Mouse (Mus musculus): Measurements from ENCODE around the gene Dnmt3c.
"Not testable (repeated sequence)": the region's sequence is repeated elsewhere in the genome, so short reads cannot be mapped to it uniquely, and the experiment has no call there.

The Dnmt3c gene

DNA sequence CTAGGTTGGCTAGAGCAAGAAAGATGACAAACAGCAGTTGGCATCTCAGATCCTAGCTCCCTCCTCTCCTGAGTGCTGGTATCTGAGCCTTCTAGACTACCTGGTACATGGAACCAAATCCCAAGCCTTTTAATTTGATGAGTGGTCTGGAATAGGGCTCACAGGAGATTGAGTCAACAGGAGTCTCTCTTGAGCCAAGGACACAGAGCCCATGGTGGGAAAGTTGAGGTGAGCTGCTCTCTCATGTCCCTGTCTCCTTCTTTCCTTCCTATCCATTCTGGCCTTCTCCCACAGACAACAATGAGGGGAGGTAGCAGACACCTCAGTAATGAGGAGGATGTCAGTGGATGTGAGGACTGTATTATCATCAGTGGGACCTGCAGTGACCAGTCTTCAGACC is at the start of gene Dnmt3c:
Dnmt3c (plus strand) TSS at position 301 of the 400 bp plus-strand sequence.
- DNase-seq, result no peak

DNA sequence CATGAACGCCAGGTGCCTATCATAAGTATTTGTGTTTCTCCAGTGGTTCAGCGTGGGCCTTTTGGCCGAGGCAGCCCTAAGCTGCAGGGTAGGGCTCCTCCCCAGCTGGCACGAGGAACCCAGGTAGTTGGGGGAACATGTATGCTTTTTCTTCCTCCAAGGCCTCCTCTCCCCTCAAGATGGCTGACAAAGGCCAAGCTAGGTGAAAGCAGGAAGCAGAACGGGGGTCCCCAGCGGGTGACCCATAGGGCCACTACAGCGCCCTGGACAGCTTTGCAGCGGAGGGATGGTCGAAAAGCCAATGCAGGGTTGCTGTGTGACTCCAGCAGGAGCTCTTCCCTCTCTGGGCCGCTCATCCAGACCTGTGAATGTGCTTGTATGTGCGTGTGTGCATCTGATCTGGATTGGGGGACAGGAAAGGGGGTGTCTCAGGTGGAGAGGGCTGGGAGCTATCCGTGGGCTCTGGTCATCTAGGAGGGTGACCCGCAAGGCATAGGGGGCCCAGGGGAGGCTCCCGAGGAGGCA is 47.6 kb upstream of the Dnmt3c start:
- no peak for DNase-seq

DNA sequence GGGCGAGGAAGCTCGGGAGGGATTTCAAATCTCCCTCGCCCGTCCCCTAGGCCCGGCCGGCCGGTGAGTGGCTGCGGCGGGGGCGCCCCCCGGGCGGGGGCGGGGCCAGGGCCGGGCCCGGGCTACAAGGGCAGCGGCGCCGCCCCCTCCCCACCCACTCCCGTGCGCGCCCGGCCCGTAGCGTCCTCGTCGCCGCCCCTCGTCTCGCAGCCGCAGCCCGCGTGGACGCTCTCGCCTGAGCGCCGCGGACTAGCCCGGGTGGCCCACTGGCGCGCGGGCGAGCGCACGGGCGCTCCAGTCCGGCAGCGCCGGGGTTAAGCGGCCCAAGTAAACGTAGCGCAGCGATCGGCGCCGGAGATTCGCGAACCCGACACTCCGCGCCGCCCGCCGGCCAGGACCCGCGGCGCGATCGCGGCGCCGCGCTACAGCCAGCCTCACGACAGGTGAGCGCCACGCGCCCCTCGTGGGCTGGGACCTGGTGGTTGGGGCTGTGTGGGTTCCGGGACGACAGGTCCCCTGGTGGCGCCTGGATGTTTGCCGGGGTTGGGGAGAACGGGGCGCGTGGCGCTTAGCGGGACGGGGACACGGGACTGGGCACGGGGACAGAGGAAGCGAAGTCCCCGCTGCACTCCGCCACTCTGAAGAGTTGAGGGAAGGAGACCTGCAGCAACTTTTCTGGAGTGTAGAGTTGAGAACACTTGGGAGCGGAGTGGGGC is 47.0 kb upstream of the Dnmt3c start, which contains the start of gene Dnmt3b:
Dnmt3b (plus strand) TSS at position 153 of the 716 bp plus-strand sequence.
- peak; percentile 61 for DNase-seq

DNA sequence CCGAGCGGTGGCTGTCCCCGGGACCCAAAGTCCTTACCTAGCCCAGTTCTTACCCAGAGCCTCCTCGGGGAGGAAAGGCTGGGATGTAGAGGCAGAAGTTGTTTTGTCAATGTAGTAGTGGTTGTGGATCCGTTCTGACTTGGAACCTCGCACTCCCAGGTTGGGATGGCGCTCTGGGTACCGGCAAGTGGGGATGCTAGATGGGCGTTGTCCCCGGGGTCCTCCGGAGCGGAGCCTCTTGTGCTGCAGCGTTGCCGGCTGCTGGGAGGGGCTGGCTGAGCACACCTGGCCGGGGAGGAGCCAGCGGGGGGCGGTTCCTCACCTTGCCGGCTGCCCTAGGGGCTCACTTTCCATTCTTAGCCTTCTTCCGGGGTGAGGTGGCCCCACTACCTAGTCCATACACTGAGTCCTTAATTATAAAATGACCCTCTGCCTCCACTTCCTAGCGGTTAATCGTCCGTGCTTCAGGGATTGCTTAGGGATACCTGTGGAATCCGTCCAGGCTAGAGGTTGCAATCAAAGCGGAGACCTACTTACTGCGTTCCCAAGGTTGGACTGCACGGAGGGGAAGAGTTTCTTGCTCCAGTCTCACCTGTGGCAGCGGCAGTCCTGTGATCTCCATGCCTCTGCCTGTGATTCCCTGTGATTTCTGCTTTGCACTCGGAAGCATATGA is 46.3 kb upstream of the Dnmt3c start:
- peak; percentile 19 for DNase-seq

DNA sequence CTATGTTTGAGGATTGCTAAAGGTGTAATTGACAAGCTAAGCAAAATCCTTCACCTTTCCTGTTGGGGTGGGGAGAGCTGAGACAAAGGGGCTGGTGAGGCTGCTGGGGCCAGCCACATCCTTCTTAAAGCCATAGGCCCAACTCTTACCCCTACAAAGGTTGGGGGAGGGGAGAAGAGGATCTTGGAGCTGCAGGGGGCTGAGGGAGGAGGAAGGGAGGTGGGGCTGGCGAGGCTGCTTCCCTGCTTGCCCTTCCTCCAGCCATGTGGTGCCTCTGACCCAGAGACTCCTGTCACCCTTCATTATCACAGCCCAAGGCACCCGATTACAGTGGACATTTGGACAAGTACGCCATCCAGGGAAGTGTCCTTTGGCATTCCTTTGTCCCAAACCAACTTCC is 44.8 kb upstream of the Dnmt3c start:
- no peak for DNase-seq

DNA sequence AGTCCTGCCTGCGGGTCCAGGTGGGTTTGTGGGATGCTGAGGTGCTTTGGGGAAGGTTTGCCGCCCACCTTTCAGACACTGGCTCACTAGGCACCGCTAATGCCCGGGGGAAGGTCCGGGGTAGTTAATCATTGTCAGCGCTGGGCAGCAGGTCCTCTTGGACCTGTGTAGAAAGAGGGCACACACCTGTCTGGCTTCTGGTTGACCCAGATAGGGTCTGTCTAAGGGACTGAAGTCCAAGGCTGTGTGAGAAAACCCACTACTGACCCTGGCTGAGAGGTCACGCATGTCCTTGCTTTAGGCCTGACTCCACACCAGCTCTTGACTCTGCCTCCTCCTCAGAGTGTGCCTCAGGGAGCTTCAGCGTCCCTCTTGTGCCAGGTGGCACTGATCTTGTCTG is 38.8 kb upstream of the Dnmt3c start:
- DNase-seq, result not testable (repeated sequence)

DNA sequence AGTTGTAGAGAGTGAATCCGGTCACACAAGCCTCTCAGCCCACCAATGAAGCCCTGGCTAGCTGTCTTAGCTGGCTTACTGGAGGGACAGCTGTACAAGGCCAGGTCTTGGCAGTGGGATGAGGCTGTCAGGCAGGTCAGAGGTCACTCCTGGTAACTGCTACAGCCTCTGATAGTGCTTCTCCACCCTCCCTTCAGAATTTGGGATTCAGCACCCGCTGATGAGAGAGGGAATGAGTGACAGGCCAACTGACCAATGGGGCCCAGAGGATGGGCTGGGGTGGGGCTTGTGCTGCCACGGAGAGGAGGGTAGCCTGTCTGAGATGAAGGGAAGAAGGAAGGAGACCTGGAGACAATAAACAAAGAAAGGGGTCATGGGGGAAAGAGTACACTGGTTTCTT is 35.8 kb upstream of the Dnmt3c start:
- no peak for DNase-seq

DNA sequence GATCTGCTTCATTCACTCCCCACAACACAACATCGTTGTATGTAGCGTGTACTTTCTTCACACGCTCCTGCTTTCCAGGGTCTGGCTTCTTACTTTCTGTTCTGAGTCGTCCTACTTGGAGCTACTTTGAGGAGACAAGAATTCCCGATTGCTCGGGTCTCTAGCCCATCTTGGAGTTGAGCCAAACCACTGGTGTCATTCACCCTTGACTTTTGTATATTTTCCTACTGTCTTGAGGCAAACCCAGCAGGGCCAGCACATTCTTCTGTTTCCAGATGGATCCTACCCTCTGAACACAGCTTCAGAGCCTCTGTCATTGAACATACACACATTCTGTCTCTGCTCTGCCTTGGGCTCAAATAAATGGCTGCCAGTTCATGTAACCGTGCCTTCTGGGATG is 31.1 kb upstream of the Dnmt3c start:
- DNase-seq, result no peak

DNA sequence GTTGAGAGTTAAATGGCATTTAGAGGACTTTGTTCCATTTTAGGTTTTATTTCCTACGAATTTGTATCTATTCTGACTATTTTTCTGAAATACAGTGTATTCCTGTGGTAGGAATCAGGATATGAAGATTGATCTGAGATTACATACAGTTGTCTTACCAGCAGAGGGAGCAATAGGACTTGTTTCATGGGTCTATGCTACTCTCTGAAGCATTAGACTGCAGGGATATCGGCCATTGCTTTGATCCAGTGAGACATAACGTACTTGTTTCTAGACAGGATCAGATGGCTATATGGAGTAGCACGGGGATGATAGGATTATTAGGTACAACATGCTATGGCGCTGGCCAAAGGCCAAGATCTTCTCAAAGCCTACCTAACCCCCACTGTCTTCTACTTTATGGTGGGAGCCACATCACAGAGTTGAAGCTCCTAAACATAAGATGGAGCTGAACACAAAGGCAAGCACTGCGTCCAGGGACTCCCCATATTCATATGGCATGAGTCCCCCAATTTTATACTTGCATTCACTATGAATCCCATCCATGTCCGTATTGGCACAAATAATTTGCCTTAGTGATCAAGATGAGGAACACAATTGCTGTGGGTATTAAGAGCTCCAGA is 27.6 kb upstream of the Dnmt3c start:
- peak; percentile 13 for DNase-seq

DNA sequence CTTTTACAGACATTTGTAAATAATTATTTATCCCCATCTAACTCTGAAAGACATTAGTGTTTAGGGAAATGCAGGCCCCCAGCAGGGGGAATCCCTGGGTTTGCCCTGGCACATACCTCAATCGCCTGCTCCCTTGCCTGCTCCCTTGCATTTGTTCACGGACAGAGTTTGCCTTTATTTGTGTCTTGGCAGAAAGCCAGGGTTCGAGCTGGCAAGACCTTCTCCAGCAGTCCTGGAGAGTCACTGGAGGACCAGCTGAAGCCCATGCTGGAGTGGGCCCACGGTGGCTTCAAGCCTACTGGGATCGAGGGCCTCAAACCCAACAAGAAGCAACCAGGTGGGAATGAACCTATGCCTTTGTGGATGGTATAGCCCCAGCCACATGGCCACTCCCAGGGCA is 26.3 kb upstream of the Dnmt3c start:
- no peak for DNase-seq

DNA sequence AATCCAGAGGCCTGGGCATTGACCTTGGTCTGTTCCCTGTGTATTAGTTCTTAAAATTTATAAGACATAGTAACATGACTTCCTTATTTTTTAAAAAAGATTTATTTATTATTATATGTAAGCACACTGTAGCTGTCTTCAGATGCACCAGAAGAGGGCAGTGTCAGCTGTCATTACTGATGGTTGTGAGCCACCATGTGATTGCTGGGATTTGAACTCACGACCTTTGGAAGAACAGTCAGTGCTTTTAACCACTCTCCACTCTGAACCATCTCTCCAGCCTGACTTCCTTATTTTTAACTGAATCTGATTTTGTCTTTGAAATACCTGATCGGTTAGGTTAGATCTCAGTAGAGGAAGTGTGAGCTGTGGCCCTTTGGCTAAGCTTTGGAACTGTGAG is 23.8 kb upstream of the Dnmt3c start:
- no peak for DNase-seq

DNA sequence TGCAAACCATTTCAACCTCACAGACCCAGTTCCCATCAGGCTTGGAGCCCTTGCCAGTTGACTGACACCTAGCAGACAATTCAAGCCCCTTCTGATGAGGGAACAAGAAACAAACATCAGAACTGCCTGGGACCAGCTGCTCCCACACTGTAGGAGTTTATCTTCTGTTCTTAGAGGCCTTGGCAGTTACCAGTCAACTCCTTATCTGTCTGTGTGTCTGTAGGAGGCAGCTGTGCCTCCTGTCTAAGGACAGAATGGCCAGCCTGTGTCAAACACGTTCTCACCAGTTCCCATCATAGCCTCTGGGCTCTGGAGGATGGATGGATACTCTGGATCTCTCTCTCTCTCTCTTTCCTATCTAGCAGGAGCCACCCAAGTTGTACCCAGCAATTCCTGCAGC is 21.1 kb upstream of the Dnmt3c start:
- DNase-seq, result not testable (repeated sequence)

DNA sequence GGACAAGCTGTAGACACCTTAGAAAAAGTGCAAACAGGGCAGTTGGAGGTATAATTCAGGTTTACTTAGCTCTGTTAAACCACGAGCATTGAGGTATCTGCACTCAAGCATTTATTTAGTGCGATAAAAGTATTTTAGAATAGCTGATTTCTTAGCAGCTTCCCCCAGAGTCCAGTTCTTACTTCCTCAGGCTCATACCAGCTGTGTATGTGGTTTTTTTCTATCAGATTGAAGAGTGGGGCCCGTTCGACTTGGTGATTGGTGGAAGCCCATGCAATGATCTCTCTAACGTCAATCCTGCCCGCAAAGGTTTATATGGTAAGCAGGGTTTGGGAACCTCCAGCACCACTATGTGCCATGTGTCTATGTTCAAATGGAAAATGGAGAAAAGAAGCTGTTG is 19.5 kb upstream of the Dnmt3c start:
- DNase-seq, result no peak

DNA sequence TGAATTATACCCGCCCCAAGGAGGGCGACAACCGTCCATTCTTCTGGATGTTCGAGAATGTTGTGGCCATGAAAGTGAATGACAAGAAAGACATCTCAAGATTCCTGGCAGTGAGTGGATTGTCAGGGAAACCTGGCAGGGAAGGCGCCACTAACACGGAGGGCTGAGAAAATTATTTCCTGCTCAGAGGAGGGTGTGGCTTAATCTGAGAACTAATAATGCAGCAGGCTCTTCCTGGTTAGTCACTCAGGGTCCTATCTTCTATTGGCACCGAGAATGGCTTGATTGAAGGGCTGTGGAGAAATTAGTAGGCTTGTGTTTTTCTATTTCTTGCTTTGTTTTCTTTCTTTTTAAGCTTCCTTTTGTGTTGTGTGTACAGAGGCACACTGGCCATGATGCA is 18.9 kb upstream of the Dnmt3c start:
- no peak for DNase-seq

DNA sequence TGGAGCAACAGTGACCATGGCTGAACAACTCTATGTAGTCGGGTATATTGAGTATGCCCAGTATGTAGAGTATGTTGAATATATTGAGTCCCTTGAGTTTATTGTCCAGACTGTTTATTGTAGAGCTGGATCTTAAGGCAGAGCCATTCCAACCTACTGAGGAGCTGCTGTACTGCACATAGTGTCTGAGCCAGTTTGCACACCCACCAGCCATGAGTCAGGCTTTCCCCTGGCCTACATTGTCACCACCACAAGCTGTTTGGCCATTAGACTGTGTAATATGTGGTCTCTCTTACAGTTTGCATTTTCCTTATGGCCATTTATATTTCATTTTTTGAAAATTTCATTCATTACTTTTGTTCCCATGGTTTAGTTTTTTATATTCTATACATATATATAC is 16.5 kb upstream of the Dnmt3c start:
- DNase-seq, result no peak

DNA sequence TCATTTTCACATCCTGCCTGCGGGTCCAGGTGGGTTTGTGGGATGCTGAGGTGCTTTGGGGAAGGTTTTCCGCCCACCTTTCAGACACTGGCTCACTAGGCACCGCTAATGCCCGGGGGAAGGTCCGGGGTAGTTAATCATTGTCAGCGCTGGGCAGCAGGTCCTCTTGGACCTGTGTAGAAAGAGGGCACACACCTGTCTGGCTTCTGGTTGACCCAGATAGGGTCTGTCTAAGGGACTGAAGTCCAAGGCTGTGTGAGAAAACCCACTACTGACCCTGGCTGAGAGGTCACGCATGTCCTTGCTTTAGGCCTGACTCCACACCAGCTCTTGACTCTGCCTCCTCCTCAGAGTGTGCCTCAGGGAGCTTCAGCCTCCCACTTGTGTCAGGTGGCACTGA is 3.0 kb upstream of the Dnmt3c start:
- DNase-seq, result not testable (repeated sequence)

DNA sequence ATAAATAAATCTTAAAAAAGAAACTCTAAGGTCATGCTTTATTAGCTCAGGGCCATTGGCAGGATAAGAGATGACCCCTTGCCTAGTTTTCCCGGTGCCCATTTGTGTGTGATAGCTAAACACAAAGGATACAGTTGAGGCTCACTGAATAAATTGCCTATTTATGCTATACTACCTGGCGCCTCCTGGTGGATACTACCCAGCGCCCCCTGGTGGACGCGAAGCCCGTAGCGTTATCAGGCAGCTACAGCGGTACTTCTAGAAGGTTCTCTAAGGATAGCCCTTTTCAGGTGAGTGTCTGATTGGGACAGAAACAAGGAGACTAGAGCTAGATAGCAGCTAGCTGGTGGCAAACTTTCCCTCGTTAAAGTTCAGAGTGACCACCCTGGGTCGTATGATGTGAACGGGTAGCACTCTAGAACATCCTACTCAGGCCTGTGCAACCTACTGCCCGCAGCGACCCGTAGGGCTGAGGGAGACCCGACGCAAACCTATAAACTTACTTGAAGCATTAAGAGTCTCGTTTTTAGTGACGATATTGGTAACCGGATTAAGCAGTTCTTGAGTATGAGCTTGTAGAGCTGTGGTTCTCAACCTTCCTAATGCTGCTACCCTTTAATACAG is 1.9 kb upstream of the Dnmt3c start:
- peak; percentile 66 for DNase-seq

DNA sequence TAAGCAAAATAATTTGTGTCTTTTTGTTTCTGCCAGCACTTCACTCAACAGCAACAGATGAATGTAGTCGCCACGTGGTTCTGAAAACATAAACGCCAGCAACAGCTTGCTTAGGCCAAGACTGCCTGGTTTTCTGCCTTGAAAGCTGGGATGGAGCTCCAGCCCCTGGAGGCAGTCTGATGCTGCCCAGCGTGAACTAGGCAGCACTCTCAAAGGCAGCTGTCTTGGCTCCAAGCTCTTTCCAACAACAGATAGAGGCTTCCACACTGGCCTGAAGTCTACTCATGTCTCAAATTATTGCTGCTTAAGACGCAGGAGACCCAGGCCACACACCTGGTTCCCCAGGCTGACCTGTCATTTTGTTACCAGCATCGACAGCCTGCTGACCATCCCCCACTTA is 6.9 kb downstream of the Dnmt3c start:
- no peak for DNase-seq

DNA sequence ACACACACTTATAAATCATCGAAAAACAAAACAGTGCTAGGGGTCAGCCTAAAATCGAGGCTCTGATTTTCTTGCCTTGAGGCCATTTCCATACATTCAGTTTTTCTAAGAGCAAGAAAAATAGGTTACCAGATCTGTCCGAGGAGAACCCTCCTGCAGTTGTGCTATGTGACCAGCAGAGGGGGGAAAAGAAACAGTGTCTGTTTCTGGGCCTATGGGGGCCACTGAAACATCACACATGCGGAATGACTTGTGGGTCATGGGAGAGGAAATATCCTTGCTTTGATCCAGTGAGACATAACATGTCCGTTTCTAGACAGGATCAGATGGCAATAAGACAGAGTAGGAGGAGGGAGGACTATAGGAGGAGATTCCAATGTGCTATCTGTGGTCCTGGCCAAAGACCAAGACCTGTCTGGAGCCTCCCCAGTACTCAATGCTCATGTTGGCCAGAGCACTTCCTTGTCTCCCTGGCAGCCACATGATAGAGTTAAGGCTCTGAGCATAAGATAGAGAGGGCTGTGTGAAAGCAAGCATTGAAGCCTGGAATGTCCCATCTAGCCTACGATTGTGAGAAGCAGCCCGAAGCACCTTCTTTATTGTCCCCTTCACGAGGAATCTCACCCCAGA is 14.4 kb downstream of the Dnmt3c start:
- peak; percentile 41 for DNase-seq

DNA sequence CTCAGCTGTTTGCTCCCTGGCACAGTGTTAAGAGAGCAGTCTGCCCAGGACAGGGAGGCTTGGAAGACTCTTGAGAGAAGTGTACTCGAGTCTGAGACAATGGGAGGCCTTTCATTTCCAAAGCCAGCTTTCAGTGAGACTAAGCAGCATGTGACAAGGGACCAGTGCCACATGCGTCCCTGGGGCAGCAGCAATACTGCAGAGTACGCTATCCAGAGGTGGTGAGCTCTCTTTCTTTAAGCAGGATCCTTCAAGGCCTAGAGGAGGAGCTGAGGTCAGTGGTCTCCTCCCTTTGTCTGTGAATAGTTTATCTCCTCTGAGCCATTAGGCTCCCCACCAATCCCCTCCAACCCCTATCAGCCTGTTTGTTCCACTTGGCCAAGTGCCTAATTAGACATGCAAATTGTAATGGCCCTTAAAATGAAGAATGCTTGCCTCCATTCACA is 16.2 kb downstream of the Dnmt3c start:
- DNase-seq, result peak; percentile 8

DNA sequence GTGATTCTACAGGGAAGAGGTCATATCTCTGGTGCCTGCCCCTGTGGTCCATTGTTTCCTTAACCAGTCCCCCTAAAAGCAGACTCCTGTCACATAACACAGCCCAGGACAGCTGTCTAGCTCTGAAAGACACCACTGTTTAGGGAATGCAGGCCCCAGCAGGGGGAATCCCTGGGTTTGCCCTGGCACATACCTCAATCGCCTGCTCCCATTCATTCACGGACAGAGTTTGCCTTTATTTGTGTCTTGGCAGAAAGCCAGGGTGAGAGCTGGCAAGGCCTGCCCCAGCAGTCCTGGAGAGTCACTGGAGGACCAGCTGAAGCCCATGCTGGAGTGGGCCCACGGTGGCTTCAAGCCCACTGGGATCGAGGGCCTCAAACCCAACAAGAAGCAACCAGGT is 16.8 kb downstream of the Dnmt3c start:
- DNase-seq, result peak; percentile 50

DNA sequence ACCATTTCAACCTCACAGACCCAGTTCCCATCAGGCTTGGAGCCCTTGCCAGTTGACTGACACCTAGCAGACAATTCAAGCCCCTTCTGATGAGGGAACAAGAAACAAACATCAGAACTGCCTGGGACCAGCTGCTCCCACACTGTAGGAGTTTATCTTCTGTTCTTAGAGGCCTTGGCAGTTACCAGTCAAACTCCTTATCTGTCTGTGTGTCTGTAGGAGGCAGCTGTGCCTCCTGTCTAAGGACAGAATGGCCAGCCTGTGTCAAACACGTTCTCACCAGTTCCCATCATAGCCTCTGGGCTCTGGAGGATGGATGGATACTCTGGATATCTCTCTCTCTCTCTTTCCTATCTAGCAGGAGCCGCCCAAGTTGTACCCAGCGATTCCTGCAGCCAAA is 21.4 kb downstream of the Dnmt3c start:
- not testable (repeated sequence) for DNase-seq

DNA sequence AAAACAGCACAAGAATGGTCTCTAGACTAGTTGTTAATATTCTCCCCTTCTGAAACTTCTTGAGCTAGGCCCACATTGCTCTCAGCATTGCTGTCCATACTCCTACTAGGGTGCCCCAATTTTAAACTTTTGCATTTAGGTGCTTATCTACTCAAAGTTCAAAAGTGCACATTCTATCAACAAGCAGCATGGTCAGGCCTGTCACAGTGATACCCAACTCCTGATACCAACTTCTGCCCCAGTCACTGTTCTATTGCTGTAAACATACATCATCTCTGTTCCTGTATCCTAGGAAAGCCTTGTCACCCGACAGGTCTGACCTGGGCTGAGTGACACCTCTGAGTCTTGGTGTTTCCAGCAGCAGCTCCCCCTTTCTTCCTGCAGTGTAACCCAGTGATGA is 26.6 kb downstream of the Dnmt3c start:
- DNase-seq, result no peak
